ENCODE assay signal across 14 mouse cellular contexts in genomic region chr19:36119783-36120471, GRCm38 (mm10). TPM values are rescaled to one million over a fixed set of nuclear protein-coding genes. Genes with fewer than 3 reads are reported as not detected.
DNase-seq lines count a peak whose midpoint lies in the region; ATAC-seq and TF ChIP-seq lines count a peak whose summit lies in the region.
"Had no signal": no experiment of that assay in that cellular context is flagged by ENCODE, and none has a peak within 500 bp of the region (broad histone marks: within the 10 kb centered on the region; RNA-seq: fewer than 3 reads in every experiment).

Ankrd1 (minus strand) TSS chr19:36120099.

- POLR2A ChIA-PET in Patski (lab: Charles Lee), result interaction anchor here (1.2 to 6.7 kb wide), 2 partner anchors 8 to 89 kb away, joined by 3 to 62 read pairs; no protein-coding TSS in a partner anchor

- TF ChIP-seq CTCF in C2C12 (IDR thresholded peaks at IDR 0.05; ENCODE audit: control insufficient read depth, insufficient read depth, insufficient read length) (no peak), Patski (IDR thresholded peaks at IDR 0.05) (no peak)

- H3K79me3 ChIP-seq in C2C12 (ENCODE audit: low read depth), result peaks cover 47% of the 10 kb centered on the region

- peak; percentile 88 for ATAC-seq in Patski
- no peak for ATAC-seq in CD4-positive, CD25-positive, alpha-beta regulatory T cell, adult 4 months
- ATAC-seq in granulocyte monocyte progenitor cell, adult 5-6 weeks (replicated peaks; ENCODE audit: poor library complexity, severe bottlenecking), result no peak

- H3K36me3 ChIP-seq in C2C12 (ENCODE audit: control insufficient read depth, insufficient read depth), result peaks cover 42% of the 10 kb centered on the region
- H3K36me3 ChIP-seq: forebrain, embryonic 12.5 days; midbrain, embryonic 10.5 days had no signal

- H3K4me3 ChIP-seq in C2C12 (ENCODE audit: insufficient read depth, poor library complexity, severe bottlenecking), result peak within 1 kb of the TSS; percentile 65
- H3K4me3 ChIP-seq: forebrain, embryonic 12.5 days; midbrain, embryonic 10.5 days had no signal

- intact Hi-C loops in left cerebral cortex, postnatal 4 days (cut with DNase I), result no loop called here

- no peaks in the 10 kb centered on the region for H3K27me3 ChIP-seq in C2C12 (ENCODE audit: control insufficient read depth, insufficient read depth, insufficient read length)
- H3K27me3 ChIP-seq in Patski, result no peaks in the 10 kb centered on the region
- H3K27me3 ChIP-seq: forebrain, embryonic 12.5 days had no signal

- CTCF ChIA-PET in Patski (lab: Charles Lee), result interaction anchor here (1.7 to 5.2 kb wide), 2 partner anchors 9 to 29 kb away, joined by 6 to 28 read pairs; no protein-coding TSS in a partner anchor

- peaks cover 48% of the 10 kb centered on the region for H3K79me2 ChIP-seq in C2C12 (ENCODE audit: control insufficient read depth, insufficient read depth)

- peak; percentile 77 for DNase-seq in Patski (ENCODE audit: low read depth, low spot score)
- peak; percentile 53 to 58 for DNase-seq in heart, adult 9 months (ENCODE audit: low spot score in 2 of 2)
- peak; percentile 79 for DNase-seq in heart, postnatal 4 days
- DNase-seq in left cerebral cortex, postnatal 4 days, result no peak
- DNase-seq: kidney, adult 18-20 months; layer of hippocampus, postnatal 36 days; right cerebral cortex, adult 18-20 months had no signal

- in situ Hi-C loops in Patski (cut with MboI; ENCODE audit: low pct_unique_long_range_greater_than_20kb), result loop anchor here (10.0 kb wide), 1 partner anchor 805 kb away; the partner anchor contains the start of gene Btaf1

- peak within 1 kb of the TSS; percentile 61 for H3ac ChIP-seq in C2C12 (ENCODE audit: control insufficient read depth, insufficient read length, low read depth)

TF ChIP-seq in C2C12, 6 proteins besides CTCF, POLR2A, EP300 and RAD21:
- TF ChIP-seq MAX (IDR thresholded peaks at IDR 0.05) (peak; percentile 70), MYOG (IDR thresholded peaks at IDR 0.05; ENCODE audit: control insufficient read depth, extremely low read depth, insufficient read length) (no peak), FOSL1 (IDR thresholded peaks at IDR 0.05; ENCODE audit: insufficient read depth, low read length, poor library complexity, severe bottlenecking) (peak; percentile 58), USF1 (IDR thresholded peaks at IDR 0.05; ENCODE audit: low read depth) (no peak), MYOD1 (IDR thresholded peaks at IDR 0.05; ENCODE audit: control insufficient read depth, insufficient read length, low read depth) (peak; percentile 100), CEBPB (IDR thresholded peaks at IDR 0.05; ENCODE audit: low read depth) (peak; percentile 97)
TF ChIP-seq in C2C12: peak in this region for 4.

RNA-seq across cellular contexts. Expression of gene Ankrd1, which starts in this region (rescaled TPM):
- 256 TPM for polyA plus RNA-seq in C2C12 (2012; fragmentation: generic; extraction: Trizol)
- 665 TPM for polyA plus RNA-seq in Patski (2021)
- total RNA-seq in heart, postnatal 4 days (2021), result 1,000 to 10,000 TPM; 1,138 to 1,271 TPM
- polyA plus RNA-seq in CD4-positive, CD25-positive, alpha-beta regulatory T cell, adult 4 months (2017; shearing (Covaris generic)), result not detected
- not detected in 2 replicates for total RNA-seq in granulocyte monocyte progenitor cell, adult 5-6 weeks (2014; fragmentation: Nextera tagmentation)
- not detected in 2 replicates for total RNA-seq in granulocyte monocyte progenitor cell, adult 5-6 weeks (2017)
- not detected for total RNA-seq in left cerebral cortex, postnatal 4 days (2021)
- total RNA-seq: hematopoietic stem cell, adult 5-6 weeks; layer of hippocampus, postnatal 36 days; MEL had no signal
- polyA plus RNA-seq: forebrain, embryonic 12.5 days; midbrain, embryonic 10.5 days had no signal

Comparison
In these comparisons a context has a peak if more than half of its experiments do, and no peak if none do; other contexts are left out.
1. RNA of gene Ankrd1 (total RNA-seq): 1,138 to 1,271 TPM in heart, postnatal 4 days; not detected in left cerebral cortex, postnatal 4 days and not detected in granulocyte monocyte progenitor cell, adult 5-6 weeks; every median in the first group is over 1,000 times any median in the second.
2. RNA of gene Ankrd1 (polyA plus RNA-seq): 665 TPM in Patski (single experiment) and 256 TPM in C2C12 (single experiment); not detected in CD4-positive, CD25-positive, alpha-beta regulatory T cell, adult 4 months; every median in the first group is over 100 times any median in the second.